Mouse (Mus musculus) midbrain, embryonic 15.5 days (tissue): ENCODE data around the gene Crcp. TPM values are rescaled to one million over a fixed set of nuclear protein-coding genes. Genes with fewer than 3 reads are reported as not detected.

Source experiments
- ATAC-seq: fragments of 200-750 bp; cut with Nextera tagmentation; replicated peaks from 2 replicates; pipeline ENCODE4 v1.8.0; 2017; ENCODE audit warnings: moderate TSS enrichment
- H3K27ac ChIP-seq: fragments of 300-500 bp; sonication (generic); 2 replicates; pipeline ENCODE4 v1.5.1; 2015; ENCODE audit warnings: mild to moderate bottlenecking, inconsistent platforms
- H3K27me3 ChIP-seq: fragments of 300-500 bp; sonication (generic); replicated peaks from 2 replicates; pipeline ENCODE4 v1.6.1; 2015; ENCODE audit warnings: inconsistent platforms
- H3K36me3 ChIP-seq: fragments of 300-500 bp; sonication (generic); replicated peaks from 2 replicates; pipeline ENCODE4 v1.6.1; 2015; ENCODE audit warnings: inconsistent platforms
- H3K4me1 ChIP-seq: fragments of 300-500 bp; sonication (generic); 2 replicates; pipeline ENCODE4 v1.6.1; 2015; ENCODE audit warnings: inconsistent platforms
- H3K4me2 ChIP-seq: fragments of 300-500 bp; sonication (generic); 2 replicates; pipeline ENCODE4 v1.6.1; 2015; ENCODE audit warnings: inconsistent platforms, mild to moderate bottlenecking, moderate library complexity
- H3K4me3 ChIP-seq: fragments of 300-500 bp; sonication (generic); 2 replicates; pipeline ENCODE4 v1.5.1; 2015; ENCODE audit warnings: mild to moderate bottlenecking, inconsistent platforms
- H3K9ac ChIP-seq: fragments of 300-500 bp; sonication (generic); 2 replicates; pipeline ENCODE4 v1.6.1; 2015; ENCODE audit warnings: mild to moderate bottlenecking, inconsistent platforms
- H3K9me3 ChIP-seq: fragments of 300-500 bp; sonication (generic); 2 replicates; pipeline ENCODE4 v1.6.1; 2016; ENCODE audit warnings: inconsistent platforms
- WGBS: fragments of 180-500 bp; shearing (Covaris S2); methylation state at CpG from one replicate; pipeline ENCODE4 v1.1.7; 2015; ENCODE audit warnings: mixed read lengths; 5-methylcytosine and 5-hydroxymethylcytosine counted together
- polyA plus RNA-seq: library from polyadenylated mRNA; unstranded; fragments of >200 nt; fragmentation: Nextera tagmentation; extraction: Ambion mirVana; gene quantifications from 2 replicates; pipeline ENCODE4 v1.2.1, GENCODE M21; 2015

Crcp gene
- polyA plus RNA-seq, 1 experiment from 2014 or later, result 88.6 TPM

- no peaks in the 10 kb centered on the region for H3K4me1 ChIP-seq
- H3K36me3 ChIP-seq, result no peaks in the 10 kb centered on the region
- no peak overlapping the region for H3K27ac ChIP-seq
- H3K4me2 ChIP-seq, result no peak overlapping the region
- no peak overlapping the region for H3K4me3 ChIP-seq
- no peaks in the 10 kb centered on the region for H3K27me3 ChIP-seq
- no peak for ATAC-seq
- no peak overlapping the region for H3K9ac ChIP-seq
- WGBS, result 83% methylated on average over 7 of the region's 7 CpGs
- H3K9me3 ChIP-seq, result no peaks in the 10 kb centered on the region
These were observed 60.1 kb downstream of the Crcp start for GRCm38 (mm10) chr5:130089177-130089576.

- Histone ChIP-seq H3K4me2 (no peak overlapping the region), H3K9ac (no peak overlapping the region), H3K36me3 (no peaks in the 10 kb centered on the region), H3K9me3 (no peaks in the 10 kb centered on the region), H3K4me3 (no peak overlapping the region), H3K27ac (no peak overlapping the region), H3K4me1 (no peaks in the 10 kb centered on the region), H3K27me3 (no peaks in the 10 kb centered on the region)
- no peak for ATAC-seq
- 89% methylated on average over 18 of the region's 18 CpGs for WGBS
These were observed 60.7 kb downstream of the Crcp start for GRCm38 (mm10) chr5:130089626-130090393.

- no peak for ATAC-seq
- Histone ChIP-seq H3K27ac (no peak overlapping the region), H3K4me3 (no peak overlapping the region), H3K4me2 (no peak overlapping the region), H3K27me3 (no peaks in the 10 kb centered on the region), H3K4me1 (no peaks in the 10 kb centered on the region), H3K36me3 (no peaks in the 10 kb centered on the region; the same call in 1 of the 2 replicates), H3K9ac (no peak overlapping the region), H3K9me3 (no peaks in the 10 kb centered on the region)
- WGBS, result 55% methylated on average over 12 of the region's 12 CpGs
These were observed 67.7 kb downstream of the Crcp start for GRCm38 (mm10) chr5:130096754-130097153.

- no peak overlapping the region for H3K9ac ChIP-seq
- H3K4me3 ChIP-seq, result no peak overlapping the region
- WGBS, result 82% methylated on average over 2 of the region's 2 CpGs
- no peak overlapping the region for H3K4me2 ChIP-seq
- no peaks in the 10 kb centered on the region for H3K9me3 ChIP-seq
- ATAC-seq, result no peak
- H3K27me3 ChIP-seq, result no peaks in the 10 kb centered on the region
- peaks cover 6% of the 10 kb centered on the region; the same call in 1 of the 2 replicates for H3K36me3 ChIP-seq
- no peak overlapping the region for H3K27ac ChIP-seq
- no peaks in the 10 kb centered on the region for H3K4me1 ChIP-seq
These were observed 68.7 kb downstream of the Crcp start for GRCm38 (mm10) chr5:130097837-130098236.

GRCm38 (mm10) chr5:130101724-130102123 is 72.6 kb downstream of the Crcp start:
- Histone ChIP-seq H3K4me3 (no peak overlapping the region), H3K4me2 (no peak overlapping the region), H3K9me3 (no peaks in the 10 kb centered on the region), H3K4me1 (no peaks in the 10 kb centered on the region), H3K36me3 (peaks cover 6% of the 10 kb centered on the region; the same call in 1 of the 2 replicates), H3K9ac (no peak overlapping the region), H3K27me3 (no peaks in the 10 kb centered on the region), H3K27ac (no peak overlapping the region)
- ATAC-seq, result no peak
- WGBS, result 96% methylated on average over 17 of the region's 17 CpGs

GRCm38 (mm10) chr5:130109348-130109747 is 80.3 kb downstream of the Crcp start:
- Histone ChIP-seq H3K4me1 (no peaks in the 10 kb centered on the region), H3K27me3 (no peaks in the 10 kb centered on the region), H3K36me3 (peaks cover 7% of the 10 kb centered on the region; the same call in 1 of the 2 replicates), H3K9me3 (no peaks in the 10 kb centered on the region), H3K4me2 (no peak overlapping the region), H3K4me3 (no peak overlapping the region), H3K9ac (no peak overlapping the region), H3K27ac (no peak overlapping the region)
- 93% methylated on average over 3 of the region's 3 CpGs for WGBS
- no peak for ATAC-seq

Other genes starting within 250 kb of the Crcp start
- gene Psph, start 241.8 kb upstream of the Crcp start, polyA plus RNA-seq, result 24.0 and 35.1 TPM in 2 replicates
- 23.1 and 28.4 TPM in 2 replicates for gene Sumf2, start 182.3 kb upstream of the Crcp start, polyA plus RNA-seq
- 674 and 719 TPM in 2 replicates for gene Chchd2, start 141.8 kb upstream of the Crcp start, polyA plus RNA-seq
- 16.6 and 17.3 TPM in 2 replicates for gene Zbed5, start 133.6 kb upstream of the Crcp start, polyA plus RNA-seq
- gene Phkg1, start 130.7 kb upstream of the Crcp start, polyA plus RNA-seq, result 0.40 and 0.56 TPM in 2 replicates
- 3.9 and 5.9 TPM in 2 replicates for gene Nupr1l, start 120.8 kb upstream of the Crcp start, polyA plus RNA-seq
- gene Vkorc1l1, start 87.3 kb upstream of the Crcp start, polyA plus RNA-seq, result 31.9 and 32.8 TPM in 2 replicates
- 30.6 and 30.9 TPM in 2 replicates for gene Gusb, start 26.2 kb upstream of the Crcp start, polyA plus RNA-seq
- 40.1 and 42.4 TPM in 2 replicates for gene Asl, start within 50 bp of the Crcp start, polyA plus RNA-seq
- 54.7 and 59.4 TPM in 2 replicates for gene Tpst1, start 44.0 kb downstream of the Crcp start, polyA plus RNA-seq
- 18.0 and 19.9 TPM in 2 replicates for gene Kctd7, start 115.6 kb downstream of the Crcp start, polyA plus RNA-seq
- gene Rabgef1, start 142.5 kb downstream of the Crcp start, polyA plus RNA-seq, result 41.1 and 46.4 TPM in 2 replicates
- 26.2 and 27.6 TPM in 2 replicates for gene Tmem248, start 187.8 kb downstream of the Crcp start, polyA plus RNA-seq
- 48.5 and 55.1 TPM in 2 replicates for gene Sbds, start 226.2 kb downstream of the Crcp start, polyA plus RNA-seq
- gene Tyw1, start 226.3 kb downstream of the Crcp start, polyA plus RNA-seq, result 22.7 and 22.9 TPM in 2 replicates